Mouse (Mus musculus): ENCODE results near the gene Zc3h4.
"Not testable (repeated sequence)": the region's sequence is repeated elsewhere in the genome, so short reads cannot be mapped to it uniquely, and the experiment has no call there.

The Zc3h4 gene

GRCm38 (mm10) chr7:16400689-16401611 is at the start of gene Zc3h4:
Zc3h4 (plus strand) TSS chr7:16400910.
- DNase-seq (ENCODE audit: low spot score), result peak; percentile 96

GRCm38 (mm10) chr7:16355854-16356594 is 44.7 kb upstream of the Zc3h4 start:
- DNase-seq (ENCODE audit: low spot score), result no peak

GRCm38 (mm10) chr7:16357602-16358001 is 43.1 kb upstream of the Zc3h4 start:
- DNase-seq (ENCODE audit: low spot score), result no peak

DNA sequence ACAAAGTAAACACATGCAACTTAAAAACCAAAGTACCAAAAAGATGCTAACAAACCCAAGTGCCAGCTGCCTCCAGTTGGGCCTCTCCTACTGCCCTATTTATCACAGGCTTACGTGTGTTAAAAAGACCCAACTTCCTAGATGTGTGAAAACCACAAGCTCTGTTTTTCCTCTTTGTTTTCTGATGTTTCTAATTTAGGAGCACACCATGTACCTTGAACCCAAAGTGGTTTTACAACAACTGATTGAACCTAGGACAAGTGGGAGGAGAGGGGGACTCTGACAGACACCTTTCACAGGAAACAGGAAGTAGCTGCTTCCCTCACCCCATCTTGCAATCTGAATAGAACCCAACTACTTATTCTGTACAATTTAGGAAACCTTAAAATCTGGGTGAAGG is 36.4 kb upstream of the Zc3h4 start:
- DNase-seq (ENCODE audit: low spot score), result no peak

DNA sequence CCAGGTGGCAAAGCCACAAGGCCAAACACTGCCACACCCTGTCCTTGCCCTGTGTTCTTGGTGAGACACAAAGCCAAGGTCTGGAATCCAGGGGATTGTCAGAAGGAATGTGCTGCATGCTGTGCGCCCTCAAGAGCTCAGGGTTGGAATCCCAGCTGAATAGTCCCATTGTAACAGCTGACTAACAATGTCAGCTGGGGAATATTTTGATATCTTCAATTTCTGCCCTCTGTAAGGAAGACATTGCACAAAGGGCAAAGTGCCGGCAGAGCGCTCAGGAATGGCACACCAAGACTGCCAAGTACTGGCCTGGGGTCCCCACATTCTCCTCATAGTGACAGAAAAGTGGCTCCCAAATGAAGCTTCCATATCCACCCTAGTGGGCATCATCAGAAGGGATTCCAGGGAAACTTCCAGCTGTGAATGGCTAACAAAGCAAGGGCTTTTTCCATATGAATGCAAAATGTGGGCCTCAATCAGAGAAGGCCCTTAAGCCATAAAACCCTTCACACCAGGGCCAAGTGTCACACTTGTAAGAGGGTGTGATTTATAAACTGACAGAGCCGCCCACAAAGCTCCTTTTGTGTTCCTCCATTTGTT is 35.7 kb upstream of the Zc3h4 start:
- DNase-seq (ENCODE audit: low spot score), result no peak

DNA sequence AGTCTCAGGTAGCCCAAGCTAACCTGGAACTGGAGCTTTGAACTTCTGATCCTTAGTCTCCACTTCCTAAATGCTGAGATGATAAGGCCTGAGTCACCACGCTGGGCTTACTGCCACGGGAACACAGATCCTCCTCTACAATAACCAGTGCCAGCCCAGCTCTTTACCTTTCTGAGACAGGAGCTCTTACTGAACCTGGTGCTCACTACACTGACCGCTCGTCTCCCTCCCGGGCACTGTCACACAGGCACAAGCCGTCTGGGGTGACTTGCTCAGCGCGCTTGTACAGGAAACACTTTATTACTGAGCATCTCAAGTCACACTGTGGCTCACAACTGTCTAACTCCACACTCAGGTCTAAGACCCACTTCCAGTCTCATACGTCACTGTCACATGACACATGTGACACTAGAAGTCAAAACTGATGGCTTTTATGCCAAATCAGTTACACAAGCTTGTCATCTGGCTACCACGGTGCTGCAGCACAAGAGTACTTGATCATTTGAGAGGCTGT is 34.5 kb upstream of the Zc3h4 start:
- no peak for DNase-seq (ENCODE audit: low spot score)

DNA sequence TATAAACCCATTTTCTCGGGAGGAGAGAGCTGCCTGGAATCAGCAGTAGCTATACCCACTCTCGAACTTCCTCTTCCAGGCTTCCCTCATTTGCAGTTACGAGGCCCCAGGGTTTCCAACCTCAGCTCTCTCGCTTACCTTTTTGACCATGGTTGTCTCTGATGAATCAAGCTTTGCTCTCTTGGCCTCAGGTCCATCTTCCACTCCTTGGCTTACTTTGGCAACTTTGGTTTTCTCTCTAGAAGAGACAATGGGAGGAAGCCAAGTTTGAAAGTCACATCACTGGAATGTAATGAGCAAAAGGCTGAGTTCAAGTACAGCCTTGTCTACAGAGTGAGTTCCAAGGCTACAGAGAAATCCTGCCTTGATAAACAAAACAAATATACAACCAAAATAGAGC is 34.0 kb upstream of the Zc3h4 start:
- DNase-seq (ENCODE audit: low spot score), result no peak

- no peak for DNase-seq (ENCODE audit: low spot score)
Measured at GRCm38 (mm10) chr7:16368835-16369234, 31.9 kb upstream of the Zc3h4 start.

DNA sequence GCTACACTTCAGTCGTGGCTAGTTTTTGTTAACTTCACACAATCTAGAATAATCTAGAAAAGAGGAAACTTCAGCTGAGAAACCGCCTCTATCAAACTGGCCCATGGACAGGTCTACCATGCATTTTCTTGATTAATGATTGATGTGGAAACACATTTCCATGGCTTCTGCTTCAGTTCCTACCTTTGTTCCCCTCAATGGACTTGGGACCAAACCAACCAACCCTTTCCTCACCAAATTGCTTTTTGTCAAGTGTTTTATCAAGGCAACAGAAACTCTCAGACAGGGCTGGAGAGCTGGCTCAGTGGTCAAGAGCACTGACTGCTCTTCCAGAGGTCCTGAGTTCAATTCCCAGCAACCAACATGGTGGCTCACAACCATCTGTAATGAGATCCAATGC is 30.1 kb upstream of the Zc3h4 start:
- DNase-seq (ENCODE audit: low spot score), result peak; percentile 15

- peak; percentile 17 for DNase-seq (ENCODE audit: low spot score)
Measured at GRCm38 (mm10) chr7:16373719-16374118, 27.0 kb upstream of the Zc3h4 start.

DNA sequence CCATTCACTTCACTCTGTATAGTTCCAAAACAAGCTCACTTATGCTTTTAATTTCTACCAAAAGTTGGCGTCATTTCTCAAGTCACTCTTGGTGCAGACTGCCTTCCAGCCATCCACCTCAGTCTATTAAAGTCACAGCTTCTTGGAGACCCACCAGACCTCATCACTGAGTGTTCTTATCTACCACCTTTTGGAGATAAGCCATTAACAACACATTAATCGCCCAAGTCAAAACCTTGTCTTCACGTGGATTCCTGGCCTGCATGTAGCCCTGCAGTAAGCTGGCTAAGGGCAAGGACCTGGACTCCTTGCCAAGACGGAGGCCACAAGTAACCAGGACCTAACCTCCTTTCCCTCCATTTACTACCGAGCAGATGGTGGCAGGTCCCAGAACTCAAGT is 25.7 kb upstream of the Zc3h4 start:
- no peak for DNase-seq (ENCODE audit: low spot score)

- DNase-seq (ENCODE audit: low spot score), result peak; percentile 15
Measured at GRCm38 (mm10) chr7:16376505-16376904, 24.2 kb upstream of the Zc3h4 start.

- peak; percentile 95 for DNase-seq (ENCODE audit: low spot score)
Measured at GRCm38 (mm10) chr7:16387160-16388041, 13.3 kb upstream of the Zc3h4 start, which contains the start of gene Sae1. Sae1 (minus strand) TSS chr7:16387806.

DNA sequence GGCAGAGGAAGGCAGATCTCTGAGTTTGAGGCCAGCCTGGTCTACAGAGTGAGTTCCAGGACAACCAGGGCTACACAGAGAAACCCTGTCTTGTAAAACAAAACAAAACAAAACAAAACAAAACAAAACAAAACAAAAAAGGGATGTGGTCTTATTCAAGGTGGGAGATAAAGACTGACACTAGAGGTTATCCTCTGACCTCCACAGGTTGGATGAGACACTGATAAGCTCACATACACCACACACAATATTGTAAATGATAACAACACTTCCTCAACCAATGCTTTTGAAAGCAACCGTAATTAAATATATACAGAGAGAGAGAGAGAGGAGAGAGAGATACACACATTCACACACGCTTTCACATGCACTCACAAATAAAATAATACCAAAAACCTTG is 10.8 kb upstream of the Zc3h4 start:
- DNase-seq (ENCODE audit: low spot score), result not testable (repeated sequence)

DNA sequence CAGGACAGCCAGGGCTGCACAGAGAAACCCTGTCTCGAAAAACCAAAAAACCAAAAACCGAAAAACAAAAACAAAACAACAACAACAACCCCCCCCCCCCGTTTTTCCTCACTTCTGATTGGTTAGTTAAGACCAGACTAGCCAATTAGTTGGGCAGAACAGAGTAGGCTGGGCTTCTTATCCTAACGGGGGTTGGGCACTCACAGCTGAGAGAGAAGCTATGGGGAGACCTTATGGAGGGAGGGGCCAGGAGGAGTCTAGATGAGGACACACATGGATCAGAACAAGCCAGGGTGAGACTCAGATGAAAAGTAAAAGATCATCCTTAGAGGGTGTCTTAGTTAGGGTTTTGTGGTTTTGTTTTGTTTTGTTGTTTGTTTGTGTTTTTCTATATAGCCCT is 7.8 kb upstream of the Zc3h4 start:
- no peak for DNase-seq (ENCODE audit: low spot score)

- DNase-seq (ENCODE audit: low spot score), result no peak
Measured at GRCm38 (mm10) chr7:16395944-16396343, 4.8 kb upstream of the Zc3h4 start.

DNA sequence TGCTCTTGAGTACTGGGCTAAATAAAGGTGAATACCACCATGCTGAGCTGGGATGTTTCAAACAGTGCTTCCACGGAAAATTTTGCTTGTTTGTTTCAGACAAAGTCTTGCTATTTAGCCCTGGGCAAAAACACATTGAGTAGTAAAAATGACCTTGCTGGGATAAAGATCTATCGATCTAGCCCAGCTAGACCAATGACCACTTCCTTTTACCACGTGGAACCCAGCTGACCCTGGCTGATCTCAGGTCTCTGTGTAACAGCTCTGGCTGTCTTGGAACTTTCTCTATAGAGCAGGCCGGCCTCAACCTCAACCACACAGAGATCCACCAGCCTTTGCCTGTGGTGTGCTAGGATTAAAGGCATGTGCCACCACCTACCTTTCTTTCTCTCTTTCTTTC is 3.2 kb upstream of the Zc3h4 start:
- DNase-seq (ENCODE audit: low spot score), result no peak

DNA sequence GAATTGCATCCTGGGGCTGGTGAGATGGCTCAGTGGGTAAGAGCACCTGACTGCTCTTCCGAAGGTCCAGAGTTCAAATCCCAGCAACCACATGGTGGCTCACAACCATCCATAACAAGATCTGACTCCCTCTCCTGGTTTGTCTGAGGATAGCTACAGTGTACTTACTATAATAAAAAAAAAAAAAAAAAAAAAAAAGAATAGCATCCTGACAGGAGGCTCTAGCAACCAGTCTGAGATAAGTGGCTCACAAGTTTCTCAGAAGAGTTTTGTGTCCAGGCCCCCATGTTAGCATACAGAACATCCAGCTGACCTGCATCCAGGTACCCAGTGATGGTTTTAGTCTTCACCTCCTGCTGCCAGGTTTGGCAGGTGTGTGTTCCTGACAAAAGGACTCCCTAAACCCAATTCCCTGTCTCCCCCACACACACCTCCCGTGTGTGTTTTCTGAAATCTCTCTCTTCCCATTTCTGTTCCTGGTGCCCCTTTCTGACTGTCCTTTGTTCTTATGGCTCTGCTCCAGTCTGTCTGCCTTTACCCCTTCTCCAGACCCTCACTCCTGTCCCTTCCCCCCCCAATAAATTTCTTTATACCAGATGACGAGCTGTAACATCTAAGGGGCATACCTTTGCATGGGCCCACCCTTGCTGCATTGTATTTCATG is 2.2 kb upstream of the Zc3h4 start:
- DNase-seq (ENCODE audit: low spot score), result no peak

GRCm38 (mm10) chr7:16399098-16399819 is 1.5 kb upstream of the Zc3h4 start:
- DNase-seq (ENCODE audit: low spot score), result peak; percentile 95

Data from yolk sac, embryonic 10.5 days (tissue).